Mouse (Mus musculus): Measurements from ENCODE around the gene B4galnt1. TPM values are rescaled to one million over a fixed set of nuclear protein-coding genes. Genes with fewer than 3 reads are reported as not detected.

The B4galnt1 gene
- polyA plus RNA-seq, 1 experiment from 2014 or later = 5.0 TPM

- H3K4me2 ChIP-seq = no peak overlapping the region
- peaks cover 38% of the 10 kb centered on the region for H3K36me3 ChIP-seq
- H3K9ac ChIP-seq (replicated peaks) = no peak overlapping the region
- H3K9me3 ChIP-seq = no peaks in the 10 kb centered on the region
- WGBS = 81% methylated on average over 6 of the region's 6 CpGs
- no peak for ATAC-seq (ENCODE audit: insufficient number of reproducible peaks, insufficient read depth, low FRiP score, low TSS enrichment, low read depth)
- no peak overlapping the region for H3K4me3 ChIP-seq (replicated peaks)
- peaks cover 69% of the 10 kb centered on the region for H3K27me3 ChIP-seq
- peaks cover 43% of the 10 kb centered on the region for H3K4me1 ChIP-seq (replicated peaks)
- no peak overlapping the region for H3K27ac ChIP-seq
Observed at GRCm38 (mm10) chr10:127181566-127181965, 16.5 kb downstream of the B4galnt1 start.

GRCm38 (mm10) chr10:127182624-127183023 is 17.6 kb downstream of the B4galnt1 start:
- Histone ChIP-seq H3K27ac (no peak overlapping the region), H3K9me3 (peaks cover 5% of the 10 kb centered on the region; the same call in 1 of the 2 replicates), H3K4me1 (replicated peaks) (peaks cover 44% of the 10 kb centered on the region), H3K36me3 (peaks cover 45% of the 10 kb centered on the region), H3K4me2 (no peak overlapping the region), H3K4me3 (replicated peaks) (no peak overlapping the region), H3K27me3 (peaks cover 58% of the 10 kb centered on the region), H3K9ac (replicated peaks) (no peak overlapping the region)
- 93% methylated on average over 4 of the region's 4 CpGs for WGBS
- no peak for ATAC-seq (ENCODE audit: insufficient number of reproducible peaks, insufficient read depth, low FRiP score, low TSS enrichment, low read depth)

- H3K4me2 ChIP-seq = peak overlapping the region; percentile 34
- no peak for ATAC-seq (ENCODE audit: insufficient number of reproducible peaks, insufficient read depth, low FRiP score, low TSS enrichment, low read depth)
- peaks cover 45% of the 10 kb centered on the region for H3K36me3 ChIP-seq
- H3K27ac ChIP-seq = no peak overlapping the region
- 0 out of 2 replicates have a peak overlapping the region, but pooled peaks have one; percentile 7 for H3K4me3 ChIP-seq (replicated peaks)
- WGBS = 13% methylated on average over 20 of the region's 20 CpGs
- peaks cover 40% of the 10 kb centered on the region for H3K4me1 ChIP-seq (replicated peaks)
- 0 out of 2 replicates have a peak overlapping the region, but pooled peaks have one; percentile 18 for H3K9ac ChIP-seq (replicated peaks)
- H3K27me3 ChIP-seq = peaks cover 47% of the 10 kb centered on the region
- H3K9me3 ChIP-seq = peaks cover 5% of the 10 kb centered on the region; the same call in 1 of the 2 replicates
Observed at GRCm38 (mm10) chr10:127183759-127184158, 18.7 kb downstream of the B4galnt1 start.

DNA sequence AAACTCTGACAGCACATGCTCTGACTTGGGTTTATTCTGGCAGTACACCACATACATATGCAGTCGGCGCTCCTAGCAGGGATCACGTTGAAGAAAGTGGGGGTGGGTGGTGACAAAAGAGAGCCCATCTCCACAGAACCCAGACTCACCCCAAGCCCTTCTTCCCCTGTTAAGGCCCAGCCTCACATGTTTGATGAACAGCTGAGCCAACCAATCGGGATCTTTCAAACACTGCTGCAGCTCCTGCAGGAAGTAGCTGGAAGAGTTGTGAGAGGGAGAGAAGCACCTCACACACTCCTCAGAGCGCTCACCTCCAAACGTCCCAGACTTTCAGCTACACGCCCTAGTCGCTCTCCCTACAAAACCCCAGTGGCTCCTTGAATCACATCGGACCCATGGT is 20.1 kb downstream of the B4galnt1 start:
- H3K27ac ChIP-seq = no peak overlapping the region
- no peak overlapping the region for H3K4me3 ChIP-seq (replicated peaks)
- peaks cover 33% of the 10 kb centered on the region for H3K27me3 ChIP-seq
- peaks cover 46% of the 10 kb centered on the region for H3K4me1 ChIP-seq (replicated peaks)
- ATAC-seq (ENCODE audit: insufficient number of reproducible peaks, insufficient read depth, low FRiP score, low TSS enrichment, low read depth) = no peak
- WGBS = 72% methylated on average over 9 of the region's 9 CpGs
- no peak overlapping the region for H3K4me2 ChIP-seq
- no peak overlapping the region for H3K9ac ChIP-seq (replicated peaks)
- H3K36me3 ChIP-seq = peaks cover 45% of the 10 kb centered on the region
- peaks cover 5% of the 10 kb centered on the region; the same call in 1 of the 2 replicates for H3K9me3 ChIP-seq

- peaks cover 47% of the 10 kb centered on the region for H3K36me3 ChIP-seq
- no peak overlapping the region for H3K9ac ChIP-seq (replicated peaks)
- H3K27ac ChIP-seq = no peak overlapping the region
- peaks cover 29% of the 10 kb centered on the region for H3K27me3 ChIP-seq
- peaks cover 46% of the 10 kb centered on the region for H3K4me1 ChIP-seq (replicated peaks)
- no peak overlapping the region for H3K4me3 ChIP-seq (replicated peaks)
- peaks cover 5% of the 10 kb centered on the region; the same call in 1 of the 2 replicates for H3K9me3 ChIP-seq
- WGBS = 83% methylated on average over 15 of the region's 15 CpGs
- no peak overlapping the region for H3K4me2 ChIP-seq
- ATAC-seq (ENCODE audit: insufficient number of reproducible peaks, insufficient read depth, low FRiP score, low TSS enrichment, low read depth) = no peak
Observed at GRCm38 (mm10) chr10:127185506-127185905, 20.5 kb downstream of the B4galnt1 start.

- Histone ChIP-seq H3K4me3 (replicated peaks) (no peak overlapping the region), H3K9me3 (peaks cover 5% of the 10 kb centered on the region; the same call in 1 of the 2 replicates), H3K36me3 (peaks cover 56% of the 10 kb centered on the region), H3K4me2 (no peak overlapping the region), H3K9ac (replicated peaks) (no peak overlapping the region), H3K27ac (no peak overlapping the region), H3K4me1 (replicated peaks) (peaks cover 49% of the 10 kb centered on the region), H3K27me3 (peaks cover 20% of the 10 kb centered on the region)
- no peak for ATAC-seq (ENCODE audit: insufficient number of reproducible peaks, insufficient read depth, low FRiP score, low TSS enrichment, low read depth)
- 91% methylated on average over 1 of the region's 1 CpGs for WGBS
Observed at GRCm38 (mm10) chr10:127186451-127186850, 21.4 kb downstream of the B4galnt1 start.

DNA sequence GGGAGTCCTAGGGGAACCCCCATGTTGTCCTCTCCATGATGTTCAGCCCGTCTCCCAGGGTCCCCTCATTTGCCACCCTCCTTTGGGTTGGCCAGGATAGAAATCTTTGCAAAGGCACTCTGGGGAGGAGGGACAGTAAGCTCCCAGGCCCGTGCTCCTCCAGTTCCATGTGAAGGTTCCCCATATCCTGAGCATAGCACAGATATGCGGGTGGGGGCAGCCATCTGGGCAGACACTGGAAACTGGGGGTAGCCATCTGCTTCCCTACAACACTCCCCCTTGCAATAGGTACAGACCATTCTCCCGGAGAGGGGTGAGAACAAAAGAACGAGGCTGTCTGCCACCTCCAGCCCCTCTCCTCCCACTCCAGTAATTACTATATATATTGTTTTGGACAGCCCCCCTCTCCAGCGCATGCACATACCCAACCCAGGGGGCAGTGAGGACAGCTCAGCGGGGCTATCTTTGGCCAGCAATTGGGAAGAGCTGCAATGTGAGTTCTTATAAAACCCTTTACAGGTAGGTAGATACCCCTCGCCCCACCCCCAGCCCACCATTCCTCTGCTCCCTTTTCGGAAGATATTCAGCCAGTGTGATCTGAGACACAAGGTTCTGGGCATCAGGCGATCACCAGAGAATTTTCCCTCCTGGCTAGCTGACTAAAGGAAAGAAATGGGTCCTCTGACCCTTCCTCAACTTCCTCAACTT is 22.5 kb downstream of the B4galnt1 start:
- peaks cover 12% of the 10 kb centered on the region; the same call in 1 of the 2 replicates for H3K27me3 ChIP-seq
- peak overlapping the region; percentile 76 for H3K4me3 ChIP-seq (replicated peaks)
- peak overlapping the region; percentile 96 for H3K27ac ChIP-seq
- H3K36me3 ChIP-seq = peaks cover 63% of the 10 kb centered on the region
- H3K4me2 ChIP-seq = peak overlapping the region; percentile 98
- 42% methylated on average over 10 of the region's 10 CpGs for WGBS
- peak overlapping the region; percentile 93 for H3K9ac ChIP-seq (replicated peaks)
- H3K9me3 ChIP-seq = peaks cover 5% of the 10 kb centered on the region; the same call in 1 of the 2 replicates
- no peak for ATAC-seq (ENCODE audit: insufficient number of reproducible peaks, insufficient read depth, low FRiP score, low TSS enrichment, low read depth)
- H3K4me1 ChIP-seq (replicated peaks) = peaks cover 51% of the 10 kb centered on the region

DNA sequence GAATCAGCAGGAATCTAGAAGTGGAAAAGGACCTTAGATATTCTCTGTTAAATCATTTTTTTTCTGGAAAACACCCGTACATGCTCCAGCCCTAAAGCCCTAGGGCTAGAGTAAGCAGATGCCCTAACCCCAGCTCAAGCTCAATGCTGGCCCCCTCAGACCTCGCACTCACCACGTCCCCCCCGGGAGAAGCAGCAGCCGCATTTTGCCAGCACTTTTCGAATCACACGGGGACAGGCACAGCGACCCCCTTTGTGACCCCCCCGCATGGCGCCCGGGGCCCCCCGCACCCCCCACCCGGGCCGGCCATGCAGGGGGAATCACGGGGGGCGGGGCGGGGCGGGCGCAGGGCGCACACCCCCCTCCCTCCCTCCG is 23.0 kb downstream of the B4galnt1 start:
- H3K4me3 ChIP-seq (replicated peaks) = peak overlapping the region; percentile 76
- ATAC-seq (ENCODE audit: insufficient number of reproducible peaks, insufficient read depth, low FRiP score, low TSS enrichment, low read depth) = peak; percentile 16; the same call in 1 of the 2 replicates
- 1% methylated on average over 20 of the region's 21 CpGs for WGBS
- H3K27me3 ChIP-seq = peaks cover 11% of the 10 kb centered on the region; the same call in 1 of the 2 replicates
- peaks cover 57% of the 10 kb centered on the region for H3K4me1 ChIP-seq (replicated peaks)
- peak overlapping the region; percentile 96 for H3K27ac ChIP-seq
- peaks cover 5% of the 10 kb centered on the region; the same call in 1 of the 2 replicates for H3K9me3 ChIP-seq
- H3K9ac ChIP-seq (replicated peaks) = peak overlapping the region; percentile 93
- peak overlapping the region; percentile 98 for H3K4me2 ChIP-seq
- H3K36me3 ChIP-seq = peaks cover 63% of the 10 kb centered on the region

- H3K4me2 ChIP-seq = peak overlapping the region; percentile 98
- peaks cover 62% of the 10 kb centered on the region for H3K36me3 ChIP-seq
- peak overlapping the region; percentile 76 for H3K4me3 ChIP-seq (replicated peaks)
- WGBS = under 1% methylated on average over 42 of the region's 46 CpGs
- peaks cover 57% of the 10 kb centered on the region for H3K4me1 ChIP-seq (replicated peaks)
- peaks cover 7% of the 10 kb centered on the region; the same call in 1 of the 2 replicates for H3K27me3 ChIP-seq
- ATAC-seq (ENCODE audit: insufficient number of reproducible peaks, insufficient read depth, low FRiP score, low TSS enrichment, low read depth) = peak; percentile 85
- peak overlapping the region; percentile 93 for H3K9ac ChIP-seq (replicated peaks)
- H3K9me3 ChIP-seq = peaks cover 5% of the 10 kb centered on the region; the same call in 1 of the 2 replicates
- peak overlapping the region; percentile 96 for H3K27ac ChIP-seq
Observed at GRCm38 (mm10) chr10:127188465-127189115, 23.6 kb downstream of the B4galnt1 start.

GRCm38 (mm10) chr10:127189116-127189650 is 24.2 kb downstream of the B4galnt1 start:
- ATAC-seq (ENCODE audit: insufficient number of reproducible peaks, insufficient read depth, low FRiP score, low TSS enrichment, low read depth) = no peak; the same call in 1 of the 2 replicates
- peak overlapping the region; percentile 98 for H3K4me2 ChIP-seq
- H3K27ac ChIP-seq = peak overlapping the region; percentile 96
- peak overlapping the region; percentile 76 for H3K4me3 ChIP-seq (replicated peaks)
- peaks cover 7% of the 10 kb centered on the region; the same call in 1 of the 2 replicates for H3K27me3 ChIP-seq
- peaks cover 5% of the 10 kb centered on the region; the same call in 1 of the 2 replicates for H3K9me3 ChIP-seq
- H3K36me3 ChIP-seq = peaks cover 60% of the 10 kb centered on the region
- 1% methylated on average over 26 of the region's 26 CpGs for WGBS
- H3K9ac ChIP-seq (replicated peaks) = peak overlapping the region; percentile 93
- H3K4me1 ChIP-seq (replicated peaks) = peaks cover 53% of the 10 kb centered on the region
